Mouse (Mus musculus) layer of hippocampus, postnatal 10 days (tissue): Measurements from ENCODE around the gene Napsa. TPM values are rescaled to one million over a fixed set of nuclear protein-coding genes. Genes with fewer than 3 reads are reported as not detected.

Experiments
- DNase-seq, 2 experiments: peaks; one replicate each; pipeline ENCODE4 v3.0.0; 2021; ENCODE audit warnings: low spot score in 2 of 2
- total RNA-seq, 2 experiments: library from RNA; stranded (reverse); gene quantifications; 2 replicates each; pipeline ENCODE4 v1.2.3; 2021

Napsa gene
- total RNA-seq, 2 experiments from 2014 or later, result 0.98 TPM; not detected in 1

GRCm38 (mm10) chr7:44570989-44571388, 1.2 kb upstream of the Napsa start:
- no peak for DNase-seq

GRCm38 (mm10) chr7:44571811-44572210, 369 bp upstream of the Napsa start:
- no peak for DNase-seq

- no peak for DNase-seq
These were observed 840 bp downstream of the Napsa start for GRCm38 (mm10) chr7:44572956-44573484.

GRCm38 (mm10) chr7:44576333-44576844, 4.2 kb downstream of the Napsa start:
- no peak for DNase-seq

GRCm38 (mm10) chr7:44581637-44582036, 9.5 kb downstream of the Napsa start:
- DNase-seq, result no peak

- DNase-seq, result no peak
These were observed 10.5 kb downstream of the Napsa start for GRCm38 (mm10) chr7:44582709-44583108.

- no peak for DNase-seq
These were observed 11.0 kb downstream of the Napsa start for GRCm38 (mm10) chr7:44583146-44583545.

- no peak for DNase-seq
These were observed 12.2 kb downstream of the Napsa start for GRCm38 (mm10) chr7:44584265-44584804.

- no peak for DNase-seq
These were observed 12.7 kb downstream of the Napsa start for GRCm38 (mm10) chr7:44584921-44585320.

GRCm38 (mm10) chr7:44585606-44586005, 13.4 kb downstream of the Napsa start:
- no peak for DNase-seq

- peak; percentile 66 to 75 for DNase-seq
These were observed 14.3 kb downstream of the Napsa start for GRCm38 (mm10) chr7:44586518-44586917.

GRCm38 (mm10) chr7:44586930-44587329, 14.8 kb downstream of the Napsa start:
- DNase-seq, result peak; percentile 76 to 83

GRCm38 (mm10) chr7:44587676-44588075, 15.5 kb downstream of the Napsa start:
- no peak for DNase-seq

GRCm38 (mm10) chr7:44588338-44588737, 16.2 kb downstream of the Napsa start:
- DNase-seq, result no peak

- peak; percentile 65 to 77 for DNase-seq
These were observed 17.0 kb downstream of the Napsa start for GRCm38 (mm10) chr7:44589149-44589548.

- DNase-seq, result peak; percentile 48 to 59
These were observed 17.8 kb downstream of the Napsa start for GRCm38 (mm10) chr7:44589946-44590345.

GRCm38 (mm10) chr7:44590402-44591347, 18.5 kb downstream of the Napsa start, which contains the start of gene Kcnc3:
Kcnc3 (plus strand) TSS chr7:44590664.
- DNase-seq, result peak; percentile 86 to 92

GRCm38 (mm10) chr7:44591348-44592116, 19.4 kb downstream of the Napsa start:
- DNase-seq, result peak in 1 of 2 experiments; percentile 55

GRCm38 (mm10) chr7:44593051-44593450, 20.9 kb downstream of the Napsa start:
- DNase-seq, result no peak

GRCm38 (mm10) chr7:44593775-44594174, 21.6 kb downstream of the Napsa start:
- DNase-seq, result peak; percentile 94

GRCm38 (mm10) chr7:44594291-44594690, 22.1 kb downstream of the Napsa start:
- DNase-seq, result peak; percentile 79 to 80
